Mouse (Mus musculus) megakaryocyte, embryonic 14.5 days (primary cell): Measurements from ENCODE around the gene St7.

Experiments used
- FLI1 ChIP-seq: IDR thresholded peaks from 2 replicates; pipeline ENCODE4 v1.6.1; 2012; ENCODE audit warnings: low read length, inconsistent platforms, mixed read lengths
- GATA1 ChIP-seq: IDR thresholded peaks from 3 replicates; pipeline ENCODE4 v1.6.1; 2012; ENCODE audit warnings: mixed read lengths, low read length, inconsistent platforms, borderline replicate concordance

GRCm38 (mm10) chr6:17811531-17811930 lies 118.8 kb downstream of the St7 start:
- TF ChIP-seq GATA1 = no peak
- no peak for TF ChIP-seq FLI1
